Mouse (Mus musculus) G1E (cell line): ENCODE data around the gene Irf2. TPM values are rescaled to one million over a fixed set of nuclear protein-coding genes. Genes with fewer than 3 reads are reported as not detected.

ENCODE experiments used
- ATAC-seq: 2 replicates; pipeline ENCODE4 v1.8.0; 2016; ENCODE audit warnings: mild to moderate bottlenecking; ENCODE audit not compliant: insufficient number of reproducible peaks, poor library complexity, low FRiP score, severe bottlenecking; ENCODE audit errors: extremely low read depth
- DNase-seq: peaks from one replicate; pipeline ENCODE4 v3.0.0; 2012; ENCODE audit warnings: low spot score
- H3K27me3 ChIP-seq: 2 replicates; pipeline ENCODE4 v1.6.1; 2012; ENCODE audit warnings: mild to moderate bottlenecking, low read length, inconsistent platforms; ENCODE audit not compliant: insufficient read depth
- H3K36me3 ChIP-seq: replicated peaks from 2 replicates; pipeline ENCODE3; 2012; ENCODE audit warnings: mild to moderate bottlenecking, inconsistent platforms
- H3K4me1 ChIP-seq: 2 replicates; pipeline ENCODE4 v1.6.1; 2012; ENCODE audit warnings: low read depth, low read length, inconsistent platforms, mixed read lengths; ENCODE audit not compliant: insufficient read depth
- H3K4me3 ChIP-seq: 2 replicates; pipeline ENCODE4 v1.5.1; 2012; ENCODE audit warnings: low read depth, mild to moderate bottlenecking, inconsistent platforms, low read length, moderate library complexity, mixed read lengths
- H3K9me3 ChIP-seq: replicated peaks from 2 replicates; pipeline ENCODE4 v1.6.1; 2012; ENCODE audit warnings: inconsistent platforms
- CTCF ChIP-seq: IDR thresholded peaks from 2 replicates; pipeline ENCODE4 v1.5.1; 2012; ENCODE audit warnings: low read depth, low read length, inconsistent platforms, mixed read lengths
- GATA1 ChIP-seq: IDR thresholded peaks from 2 replicates; pipeline ENCODE4 v1.6.1; 2012; ENCODE audit warnings: borderline replicate concordance, low read length, inconsistent platforms, mixed read lengths
- GATA2 ChIP-seq: IDR thresholded peaks from 2 replicates; pipeline ENCODE4 v1.6.1; 2012; ENCODE audit warnings: low read depth, low read length, inconsistent platforms, borderline replicate concordance
- POLR2AphosphoS5 ChIP-seq: IDR thresholded peaks from 2 replicates; pipeline ENCODE4 v1.6.1; 2012; ENCODE audit warnings: low read depth, low read length, inconsistent platforms; ENCODE audit not compliant: insufficient replicate concordance
- TAL1 ChIP-seq: conservative IDR thresholded peaks from 2 replicates; pipeline ENCODE4 v1.6.1; 2012; ENCODE audit warnings: low read depth, low read length, inconsistent platforms, mixed read lengths
- polyA plus RNA-seq: library from polyadenylated mRNA; stranded (reverse); fragments of >175 nt; gene quantifications from 2 replicates; pipeline ENCODE4 v1.2.3, GENCODE M21; 2012
- total RNA-seq, 2 experiments: library from RNA; stranded (forward) in 1 of 2; stranded (reverse) in 1 of 2; fragments of 200-1000 nt in 1 of 2; fragments of >200 nt in 1 of 2; fragmentation: Nextera tagmentation in 1 of 2; gene quantifications; 2 replicates each; pipeline ENCODE4 v1.2.3; 2014 to 2017

Gene Irf2
- total and polyA plus RNA-seq, 3 experiments = 13.4 to 111 (median 16.3) TPM

DNA sequence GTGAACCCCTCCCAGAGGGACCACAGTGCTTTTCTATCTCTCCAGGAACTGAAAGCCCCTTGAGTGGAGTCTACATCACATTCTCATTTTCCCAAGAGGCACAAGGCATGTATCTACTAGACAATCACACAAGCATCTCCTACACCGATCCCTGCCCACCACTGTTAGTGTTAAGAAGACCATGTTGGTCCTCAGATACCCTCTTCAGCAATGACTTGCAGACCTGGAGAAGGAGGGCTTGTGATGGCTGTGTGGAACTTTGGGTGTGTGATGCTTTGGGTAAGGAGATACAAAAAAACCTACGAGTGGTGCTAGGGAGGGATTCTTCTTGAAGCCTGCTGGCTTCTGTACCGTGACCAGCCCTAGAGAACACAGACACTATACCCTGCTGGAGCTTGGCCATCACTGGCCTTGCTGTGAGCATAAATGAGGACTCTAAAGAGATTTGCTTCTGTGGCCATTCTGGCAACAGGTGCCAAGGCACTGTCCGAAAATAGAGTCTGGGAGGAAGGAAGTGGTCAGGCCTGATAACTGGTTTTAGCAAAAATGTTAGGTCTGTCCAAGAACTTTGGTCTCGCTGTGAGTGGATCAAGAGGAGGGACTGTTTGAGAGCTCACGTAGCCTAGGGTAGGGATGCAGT is 110.8 kb downstream of the Irf2 start:
- Histone ChIP-seq H3K27me3 (no peaks in the 10 kb centered on the region), H3K9me3 (no peaks in the 10 kb centered on the region), H3K36me3 (peaks cover 31% of the 10 kb centered on the region), H3K4me3 (no peak overlapping the region), H3K4me1 (peaks cover 25% of the 10 kb centered on the region)
- ATAC-seq (no peak), DNase-seq (no peak)
- TF ChIP-seq GATA1 = no peak

DNA sequence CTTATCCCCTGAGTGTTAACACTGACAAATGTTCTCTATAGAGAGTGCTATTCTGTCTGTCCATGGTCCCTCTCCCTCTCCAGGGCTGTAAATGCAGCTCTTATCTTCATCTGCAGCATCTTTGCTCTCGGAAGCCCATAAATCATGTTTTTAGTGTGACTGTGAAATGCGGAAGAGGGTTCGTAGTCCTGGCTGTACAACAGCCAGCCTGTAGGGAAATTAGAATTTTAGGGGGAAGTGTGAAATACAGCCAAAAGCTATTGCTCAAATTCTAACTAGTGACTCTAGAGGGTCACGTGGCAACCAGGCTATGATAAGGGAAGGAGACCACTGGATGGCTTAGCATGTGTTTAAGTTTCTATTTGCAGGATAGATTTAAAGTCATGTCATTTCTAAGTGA is 112.0 kb downstream of the Irf2 start:
- peaks cover 23% of the 10 kb centered on the region for H3K4me1 ChIP-seq
- no peak for TF ChIP-seq POLR2AphosphoS5
- TF ChIP-seq GATA1 = no peak
- no peak for TF ChIP-seq GATA2
- TF ChIP-seq TAL1 = no peak
- TF ChIP-seq CTCF = no peak
- no peak overlapping the region for H3K4me3 ChIP-seq
- H3K36me3 ChIP-seq = peaks cover 20% of the 10 kb centered on the region
- DNase-seq (no peak), ATAC-seq (peak; percentile 38)
- H3K27me3 ChIP-seq = no peaks in the 10 kb centered on the region; the same call in 1 of the 2 replicates
- no peaks in the 10 kb centered on the region for H3K9me3 ChIP-seq

DNA sequence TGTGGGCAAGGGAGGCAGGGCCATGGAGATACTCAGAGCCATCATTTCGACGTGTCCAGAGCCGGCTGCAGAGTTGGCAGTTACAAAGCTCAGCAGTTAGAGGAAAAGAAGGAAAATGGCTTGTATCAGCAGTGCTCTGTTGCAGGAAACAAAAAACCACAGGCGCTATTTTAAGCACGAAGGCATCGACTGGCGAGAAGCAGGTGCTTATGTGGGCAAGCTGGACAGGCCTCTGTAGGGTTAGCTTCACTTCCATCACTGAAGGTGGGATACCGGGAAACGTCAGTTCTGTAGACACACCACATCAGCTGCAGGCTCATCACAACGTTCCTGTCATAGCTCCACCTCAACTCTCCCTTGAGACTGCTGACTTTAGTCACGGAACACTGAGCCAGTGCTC is 112.8 kb downstream of the Irf2 start:
- H3K4me1 ChIP-seq = peaks cover 23% of the 10 kb centered on the region
- DNase-seq = no peak
- ATAC-seq = no peak
- no peaks in the 10 kb centered on the region for H3K9me3 ChIP-seq
- no peak overlapping the region for H3K4me3 ChIP-seq
- TF ChIP-seq GATA1 (no peak), TAL1 (no peak), POLR2AphosphoS5 (no peak), GATA2 (no peak), CTCF (no peak)
- H3K27me3 ChIP-seq = no peaks in the 10 kb centered on the region; the same call in 1 of the 2 replicates
- peaks cover 15% of the 10 kb centered on the region for H3K36me3 ChIP-seq

DNA sequence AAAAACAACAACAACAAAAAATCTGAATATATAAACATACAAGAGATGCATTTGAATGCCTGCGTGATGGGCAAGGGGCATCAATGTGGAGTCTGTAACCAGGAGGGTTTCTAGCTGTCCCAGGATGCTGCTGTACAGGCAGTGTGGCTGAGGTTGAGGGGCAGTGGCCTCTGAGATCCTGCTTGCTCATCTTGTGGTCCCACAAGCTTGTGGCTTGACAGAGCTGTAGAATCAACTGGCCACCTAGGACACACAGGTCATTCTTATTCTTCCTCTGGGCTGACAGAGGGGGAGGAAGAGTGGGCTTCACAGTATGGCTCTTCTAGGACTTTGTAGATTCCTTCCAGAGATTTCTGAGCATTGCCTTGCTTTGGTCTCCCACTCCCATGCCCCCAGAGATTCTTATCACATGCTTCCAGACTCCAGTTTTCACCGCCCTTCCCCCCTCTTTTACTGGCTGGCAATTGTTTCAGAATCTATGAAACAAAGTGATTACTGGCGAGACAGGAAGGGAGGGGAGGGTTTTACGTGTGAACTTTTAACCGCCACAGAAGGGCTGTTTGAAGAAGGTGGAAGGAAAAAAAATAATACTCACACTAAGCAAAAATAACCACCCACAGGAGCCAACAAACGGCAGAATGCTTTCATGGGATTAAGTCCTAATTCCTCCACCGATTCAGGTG is 119.8 kb downstream of the Irf2 start:
- peak; percentile 23 for DNase-seq
- H3K4me3 ChIP-seq = peak overlapping the region; percentile 24; the same call in 1 of the 2 replicates
- no peak for TF ChIP-seq TAL1
- no peak for TF ChIP-seq GATA2
- TF ChIP-seq CTCF = no peak
- TF ChIP-seq GATA1 = no peak
- TF ChIP-seq POLR2AphosphoS5 = no peak
- H3K4me1 ChIP-seq = peaks cover 24% of the 10 kb centered on the region
- H3K27me3 ChIP-seq = peaks cover 2% of the 10 kb centered on the region; the same call in 1 of the 2 replicates
- no peaks in the 10 kb centered on the region for H3K9me3 ChIP-seq
- ATAC-seq = peak; percentile 79
- no peaks in the 10 kb centered on the region for H3K36me3 ChIP-seq

- peaks cover 4% of the 10 kb centered on the region; the same call in 1 of the 2 replicates for H3K27me3 ChIP-seq
- no peaks in the 10 kb centered on the region for H3K36me3 ChIP-seq
- TF ChIP-seq GATA1 = no peak
- no peak for TF ChIP-seq GATA2
- TF ChIP-seq CTCF = no peak
- TF ChIP-seq TAL1 = no peak
- no peak for TF ChIP-seq POLR2AphosphoS5
- DNase-seq = no peak
- 0 out of 2 replicates have a peak, but pooled peaks have one; percentile 16 for ATAC-seq
- peaks cover 24% of the 10 kb centered on the region for H3K4me1 ChIP-seq
- H3K4me3 ChIP-seq = no peak overlapping the region; the same call in 1 of the 2 replicates
- H3K9me3 ChIP-seq = no peaks in the 10 kb centered on the region
These were observed 120.3 kb downstream of the Irf2 start for GRCm38 (mm10) chr8:46859847-46860167.

- peaks cover 7% of the 10 kb centered on the region; the same call in 1 of the 2 replicates for H3K27me3 ChIP-seq
- no peaks in the 10 kb centered on the region for H3K9me3 ChIP-seq
- DNase-seq = no peak
- no peaks in the 10 kb centered on the region for H3K36me3 ChIP-seq
- no peak for ATAC-seq
- TF ChIP-seq TAL1 = no peak
- no peak for TF ChIP-seq POLR2AphosphoS5
- no peak for TF ChIP-seq GATA1
- TF ChIP-seq CTCF = no peak
- no peak for TF ChIP-seq GATA2
- peaks cover 24% of the 10 kb centered on the region for H3K4me1 ChIP-seq
- H3K4me3 ChIP-seq = no peak overlapping the region
These were observed 123.0 kb downstream of the Irf2 start for GRCm38 (mm10) chr8:46862508-46862907.
